In genomic region chr8:127674063-127674462, GRCm38 (mm10) we compare ENCODE assay signal across 24 mouse cellular contexts.
DNase-seq lines count a peak whose midpoint lies in the region; ATAC-seq and TF ChIP-seq lines count a peak whose summit lies in the region.
"Had no signal": no experiment of that assay in that cellular context is flagged by ENCODE, and none has a peak within 500 bp of the region (broad histone marks: within the 10 kb centered on the region; RNA-seq: fewer than 3 reads in every experiment).

No protein-coding gene starts in this region.

- H3K4me2 ChIP-seq in heart, postnatal 0 days (ENCODE audit: low read depth, low read length), result no peak overlapping the region
- no peak overlapping the region for H3K4me2 ChIP-seq in lung, postnatal 0 days (replicated peaks; ENCODE audit: low read depth, low read length)
- H3K4me2 ChIP-seq: embryonic facial prominence, embryonic 12.5 days; forebrain, embryonic 13.5 days; forebrain, embryonic 15.5 days had no signal

- H3K36me3 ChIP-seq in heart, postnatal 0 days (replicated peaks; ENCODE audit: control insufficient read depth, insufficient read depth, low read length), result no peaks in the 10 kb centered on the region
- no peaks in the 10 kb centered on the region for H3K36me3 ChIP-seq in heart, adult 2 months (ENCODE audit: control insufficient read depth, insufficient read depth, low read length)
- H3K36me3 ChIP-seq in lung, postnatal 0 days (ENCODE audit: insufficient read depth, low read length), result no peaks in the 10 kb centered on the region
- H3K36me3 ChIP-seq: embryonic facial prominence, embryonic 10.5 days; embryonic facial prominence, embryonic 12.5 days; forebrain, embryonic 15.5 days; G1E had no signal

- DNase-seq in heart, postnatal 0 days (ENCODE audit: low spot score), result peak; percentile 14
- no peak for DNase-seq in heart, adult 2 months
- peak; percentile 51 for DNase-seq in lung, postnatal 0 days (ENCODE audit: low spot score)
- DNase-seq in lung, postnatal 4 days, result no peak
- DNase-seq in lung, postnatal 36 days, result peak; percentile 13
- no peak for DNase-seq in lung, postnatal 25 days (ENCODE audit: low spot score)
- DNase-seq: adrenal gland, adult 8-10 months; adrenal gland, postnatal 14 days; adrenal gland, postnatal 36 days; B cell, adult 2 months; cerebellum, adult 11-12 months; cerebellum, adult 2 months; cerebellum, adult 9-10 months; cerebellum, postnatal 10 days; cerebellum, postnatal 25 days had no signal

- H3K9ac ChIP-seq in heart, postnatal 0 days (replicated peaks; ENCODE audit: low read depth, low read length), result no peak overlapping the region
- no peak overlapping the region for H3K9ac ChIP-seq in heart, adult 2 months (ENCODE audit: low read depth, low read length)
- H3K9ac ChIP-seq in lung, postnatal 0 days (replicated peaks; ENCODE audit: low read depth), result no peak overlapping the region
- H3K9ac ChIP-seq: embryonic facial prominence, embryonic 12.5 days; forebrain, embryonic 13.5 days; forebrain, embryonic 15.5 days had no signal

- no peaks in the 10 kb centered on the region for H3K4me1 ChIP-seq in heart, postnatal 0 days (ENCODE audit: control insufficient read depth, insufficient read depth)
- H3K4me1 ChIP-seq in heart, adult 2 months (ENCODE audit: control insufficient read depth, insufficient read depth, low read length), result no peaks in the 10 kb centered on the region
- no peaks in the 10 kb centered on the region for H3K4me1 ChIP-seq in lung, postnatal 0 days (ENCODE audit: insufficient read depth, low read depth, low read length)
- H3K4me1 ChIP-seq: embryonic facial prominence, embryonic 12.5 days; forebrain, embryonic 13.5 days; forebrain, embryonic 15.5 days had no signal

- intact Hi-C loops in heart, adult 2 months (cut with DNase I), result no loop called here

- no peak for TF ChIP-seq CTCF in heart, postnatal 0 days (IDR thresholded peaks at IDR 0.05; ENCODE audit: low read depth)
- no peak for TF ChIP-seq CTCF in heart, adult 2 months (IDR thresholded peaks at IDR 0.05)
- no peak for TF ChIP-seq CTCF in lung, postnatal 0 days (IDR thresholded peaks at IDR 0.05)

- H3K9me3 ChIP-seq in heart, postnatal 0 days (replicated peaks; ENCODE audit: control insufficient read depth, low read length), result no peaks in the 10 kb centered on the region
- H3K9me3 ChIP-seq in lung, postnatal 0 days (ENCODE audit: low read length), result no peaks in the 10 kb centered on the region
- H3K9me3 ChIP-seq: embryonic facial prominence, embryonic 10.5 days; embryonic facial prominence, embryonic 12.5 days; forebrain, embryonic 13.5 days; forebrain, embryonic 15.5 days had no signal

- 48% methylated on average over 1 of the region's 1 CpGs for whole genome bisulfite sequencing in heart, postnatal 0 days
- WGBS in heart, adult 2 months, result 64% methylated on average over 1 of the region's 1 CpGs
- WGBS in lung, postnatal 0 days, result 52% methylated on average over 1 of the region's 1 CpGs

- no peaks in the 10 kb centered on the region for H3K27me3 ChIP-seq in heart, postnatal 0 days (ENCODE audit: control insufficient read depth, insufficient read depth, low read length)
- no peaks in the 10 kb centered on the region for H3K27me3 ChIP-seq in heart, adult 2 months (ENCODE audit: control insufficient read depth, insufficient read depth, low read length)
- H3K27me3 ChIP-seq in lung, postnatal 0 days (replicated peaks; ENCODE audit: insufficient read depth, low read length), result no peaks in the 10 kb centered on the region
- H3K27me3 ChIP-seq: CH12.LX; embryonic facial prominence, embryonic 12.5 days; forebrain, embryonic 13.5 days; forebrain, embryonic 15.5 days; Patski had no signal

- TF ChIP-seq EP300 in heart, postnatal 0 days (IDR thresholded peaks at IDR 0.05; ENCODE audit: low read depth), result no peak
- TF ChIP-seq EP300 in heart, adult 2 months (IDR thresholded peaks at IDR 0.05; ENCODE audit: insufficient read depth, low read depth, low read length), result no peak
- no peak for TF ChIP-seq EP300 in lung, postnatal 0 days (IDR thresholded peaks at IDR 0.05)

- no peak for TF ChIP-seq POLR2A in heart, adult 2 months (IDR thresholded peaks at IDR 0.05; ENCODE audit: insufficient read depth, low read depth, low read length)

- ATAC-seq in heart, postnatal 0 days (ENCODE audit: insufficient read depth, low read depth), result no peak
- ATAC-seq in lung, postnatal 0 days, result peak; percentile 50
- ATAC-seq: activated CD4-positive, CD25-positive, alpha-beta regulatory T cell, adult 4 months; CD4-positive, CD25-positive, alpha-beta regulatory T cell, adult 4 months; forebrain, embryonic 13.5 days; forebrain, embryonic 15.5 days; Patski had no signal

- H3K4me3 ChIP-seq in heart, postnatal 0 days (ENCODE audit: low read depth, low read length), result no peak overlapping the region
- H3K4me3 ChIP-seq in heart, adult 2 months, result no peak overlapping the region
- H3K4me3 ChIP-seq in lung, postnatal 0 days (ENCODE audit: low read depth, low read length), result no peak overlapping the region
- H3K4me3 ChIP-seq: embryonic facial prominence, embryonic 10.5 days; embryonic facial prominence, embryonic 12.5 days; forebrain, embryonic 13.5 days; forebrain, embryonic 15.5 days had no signal

- H3K79me2 ChIP-seq in heart, adult 2 months (replicated peaks; ENCODE audit: control insufficient read depth, insufficient read depth, low read length), result no peaks in the 10 kb centered on the region

- no peak overlapping the region for H3K27ac ChIP-seq in heart, postnatal 0 days (ENCODE audit: low read depth)
- no peak overlapping the region for H3K27ac ChIP-seq in heart, adult 2 months
- no peak overlapping the region for H3K27ac ChIP-seq in lung, postnatal 0 days (ENCODE audit: low read length)
- H3K27ac ChIP-seq: embryonic facial prominence, embryonic 10.5 days; embryonic facial prominence, embryonic 12.5 days; forebrain, embryonic 13.5 days; forebrain, embryonic 15.5 days had no signal

Comparison
In these comparisons a context has a peak if more than half of its experiments do, and no peak if none do; other contexts are left out.
1. DNase-seq: peak in heart, postnatal 0 days (single experiment), lung, postnatal 0 days (single experiment) and lung, postnatal 36 days (single experiment); none in heart, adult 2 months (0 of 2), lung, postnatal 4 days (0 of 2) and lung, postnatal 25 days (single experiment).